Mouse (Mus musculus) midbrain, embryonic 16.5 days (tissue): ENCODE results near the gene Taok2. TPM values are rescaled to one million over a fixed set of nuclear protein-coding genes. Genes with fewer than 3 reads are reported as not detected.

ENCODE experiments used
- ATAC-seq: fragments of 200-750 bp; cut with Nextera tagmentation; 2 replicates; pipeline ENCODE4 v1.8.0; 2017; ENCODE audit warnings: moderate TSS enrichment
- H3K27ac ChIP-seq: fragments of 300-500 bp; sonication (generic); 2 replicates; pipeline ENCODE4 v1.5.1; 2014; ENCODE audit warnings: mild to moderate bottlenecking, low read length, mixed read lengths
- H3K27me3 ChIP-seq: fragments of 300-500 bp; sonication (generic); 2 replicates; pipeline ENCODE4 v1.6.1; 2014; ENCODE audit warnings: low read depth, low read length, mixed read lengths; ENCODE audit not compliant: control insufficient read depth, insufficient read depth
- H3K36me3 ChIP-seq: fragments of 300-500 bp; sonication (generic); 2 replicates; pipeline ENCODE4 v1.6.1; 2014; ENCODE audit warnings: mild to moderate bottlenecking, low read length, moderate library complexity, mixed read lengths; ENCODE audit not compliant: control insufficient read depth, insufficient read depth
- H3K4me1 ChIP-seq: fragments of 300-500 bp; sonication (generic); 2 replicates; pipeline ENCODE4 v1.6.1; 2014; ENCODE audit warnings: mild to moderate bottlenecking, low read length, mixed read lengths; ENCODE audit not compliant: control insufficient read depth, insufficient read depth
- H3K4me2 ChIP-seq: fragments of 300-500 bp; sonication (generic); 2 replicates; pipeline ENCODE4 v1.6.1; 2014; ENCODE audit warnings: mild to moderate bottlenecking, low read length, mixed read lengths
- H3K4me3 ChIP-seq: fragments of 300-500 bp; sonication (generic); 2 replicates; pipeline ENCODE4 v1.5.1; 2014; ENCODE audit warnings: low read depth, mild to moderate bottlenecking, low read length, moderate library complexity, mixed read lengths
- H3K9ac ChIP-seq: fragments of 300-500 bp; sonication (generic); 2 replicates; pipeline ENCODE4 v1.6.1; 2014; ENCODE audit warnings: low read depth, low read length, mixed read lengths
- H3K9me3 ChIP-seq: fragments of 300-500 bp; sonication (generic); replicated peaks from 2 replicates; pipeline ENCODE4 v1.6.1; 2014; ENCODE audit warnings: mild to moderate bottlenecking, low read length, mixed read lengths; ENCODE audit not compliant: control insufficient read depth, poor library complexity, severe bottlenecking
- WGBS: fragments of 180-500 bp; shearing (Covaris S2); extraction: QIAGEN DNeasy Blood & Tissue Kit; methylation state at CpG from one replicate; pipeline ENCODE4 v1.1.7; 2014; 5-methylcytosine and 5-hydroxymethylcytosine counted together
- polyA plus RNA-seq: library from polyadenylated mRNA; unstranded; fragments of >200 nt; fragmentation: Nextera tagmentation; extraction: Ambion mirVana; gene quantifications from 2 replicates; pipeline ENCODE4 v1.2.1, GENCODE M21; 2015

The Taok2 gene
- polyA plus RNA-seq, 1 experiment from 2014 or later = 64.8 TPM

GRCm38 (mm10) chr7:126825952-126826351 is 58.6 kb downstream of the Taok2 start:
- no peak overlapping the region for H3K27ac ChIP-seq
- no peak for ATAC-seq
- WGBS = 81% methylated on average over 5 of the region's 5 CpGs
- peaks cover 32% of the 10 kb centered on the region for H3K4me1 ChIP-seq
- no peaks in the 10 kb centered on the region for H3K9me3 ChIP-seq
- H3K27me3 ChIP-seq = no peaks in the 10 kb centered on the region
- no peak overlapping the region for H3K4me2 ChIP-seq
- peak overlapping the region; percentile 3; the same call in 1 of the 2 replicates for H3K9ac ChIP-seq
- peaks cover 4% of the 10 kb centered on the region; the same call in 1 of the 2 replicates for H3K36me3 ChIP-seq
- H3K4me3 ChIP-seq = no peak overlapping the region

- WGBS = 32% methylated on average over 8 of the region's 8 CpGs
- Histone ChIP-seq H3K4me1 (peaks cover 32% of the 10 kb centered on the region), H3K9me3 (no peaks in the 10 kb centered on the region), H3K4me2 (peak overlapping the region; percentile 82), H3K27ac (no peak overlapping the region), H3K36me3 (peaks cover 4% of the 10 kb centered on the region; the same call in 1 of the 2 replicates), H3K9ac (peak overlapping the region; percentile 33), H3K27me3 (no peaks in the 10 kb centered on the region), H3K4me3 (0 out of 2 replicates have a peak overlapping the region, but pooled peaks have one; percentile 0)
- no peak for ATAC-seq
Observed at GRCm38 (mm10) chr7:126825403-126825802, 59.1 kb downstream of the Taok2 start.

GRCm38 (mm10) chr7:126823940-126824339 is 60.6 kb downstream of the Taok2 start:
- Histone ChIP-seq H3K9ac (peak overlapping the region; percentile 96), H3K4me3 (peak overlapping the region; percentile 78), H3K9me3 (no peaks in the 10 kb centered on the region), H3K27me3 (no peaks in the 10 kb centered on the region), H3K4me1 (peaks cover 32% of the 10 kb centered on the region), H3K27ac (peak overlapping the region; percentile 94), H3K36me3 (no peaks in the 10 kb centered on the region; the same call in 1 of the 2 replicates), H3K4me2 (peak overlapping the region; percentile 82)
- peak; percentile 23; the same call in 1 of the 2 replicates for ATAC-seq
- WGBS = 5% methylated on average over 10 of the region's 10 CpGs

- Histone ChIP-seq H3K4me1 (peaks cover 32% of the 10 kb centered on the region), H3K9me3 (no peaks in the 10 kb centered on the region), H3K4me3 (peak overlapping the region; percentile 78), H3K27me3 (no peaks in the 10 kb centered on the region), H3K27ac (peak overlapping the region; percentile 94), H3K4me2 (peak overlapping the region; percentile 82), H3K9ac (peak overlapping the region; percentile 96), H3K36me3 (no peaks in the 10 kb centered on the region)
- peak; percentile 84 for ATAC-seq
- WGBS = under 1% methylated on average over 11 of the region's 19 CpGs
Observed at GRCm38 (mm10) chr7:126823202-126823711, 61.2 kb downstream of the Taok2 start.

GRCm38 (mm10) chr7:126822741-126823140 is 61.8 kb downstream of the Taok2 start:
- Histone ChIP-seq H3K36me3 (no peaks in the 10 kb centered on the region), H3K4me2 (peak overlapping the region; percentile 82), H3K27me3 (no peaks in the 10 kb centered on the region), H3K9me3 (no peaks in the 10 kb centered on the region), H3K4me1 (peaks cover 32% of the 10 kb centered on the region), H3K4me3 (peak overlapping the region; percentile 78), H3K9ac (peak overlapping the region; percentile 96), H3K27ac (peak overlapping the region; percentile 94)
- WGBS = 2% methylated on average over 9 of the region's 9 CpGs
- peak; percentile 40 for ATAC-seq

GRCm38 (mm10) chr7:126821835-126822511 is 62.5 kb downstream of the Taok2 start:
- no peak for ATAC-seq
- 26% methylated on average over 7 of the region's 7 CpGs for WGBS
- Histone ChIP-seq H3K9ac (peak overlapping the region; percentile 96), H3K36me3 (no peaks in the 10 kb centered on the region), H3K4me1 (peaks cover 32% of the 10 kb centered on the region), H3K4me2 (peak overlapping the region; percentile 82), H3K9me3 (no peaks in the 10 kb centered on the region), H3K27me3 (no peaks in the 10 kb centered on the region), H3K27ac (peak overlapping the region; percentile 94), H3K4me3 (peak overlapping the region; percentile 78)

GRCm38 (mm10) chr7:126818818-126819217 is 65.7 kb downstream of the Taok2 start:
- peaks cover 10% of the 10 kb centered on the region for H3K4me1 ChIP-seq

GRCm38 (mm10) chr7:126817595-126817994 is 66.9 kb downstream of the Taok2 start:
- 82% methylated on average over 7 of the region's 7 CpGs for WGBS
- H3K4me1 ChIP-seq = peaks cover 7% of the 10 kb centered on the region
- no peak overlapping the region for H3K4me3 ChIP-seq
- no peaks in the 10 kb centered on the region for H3K27me3 ChIP-seq
- H3K9me3 ChIP-seq = no peaks in the 10 kb centered on the region
- no peak for ATAC-seq
- H3K27ac ChIP-seq = no peak overlapping the region
- H3K9ac ChIP-seq = no peak overlapping the region
- no peak overlapping the region for H3K4me2 ChIP-seq
- H3K36me3 ChIP-seq = no peaks in the 10 kb centered on the region

More at GRCm38 (mm10) chr7:126818818-126819217, 65.7 kb downstream of the Taok2 start:
- H3K9me3 ChIP-seq = no peaks in the 10 kb centered on the region
- WGBS = 43% methylated on average over 1 of the region's 1 CpGs
- H3K9ac ChIP-seq = no peak overlapping the region
- no peak overlapping the region for H3K4me2 ChIP-seq
- no peak for ATAC-seq
- no peak overlapping the region for H3K27ac ChIP-seq
- H3K4me3 ChIP-seq = no peak overlapping the region
- no peaks in the 10 kb centered on the region for H3K27me3 ChIP-seq
- H3K36me3 ChIP-seq = no peaks in the 10 kb centered on the region

GRCm38 (mm10) chr7:126816494-126816893 is 68.0 kb downstream of the Taok2 start:
- no peak overlapping the region for H3K4me2 ChIP-seq
- H3K36me3 ChIP-seq = no peaks in the 10 kb centered on the region
- no peaks in the 10 kb centered on the region for H3K27me3 ChIP-seq
- no peaks in the 10 kb centered on the region for H3K9me3 ChIP-seq
- no peak overlapping the region for H3K27ac ChIP-seq
- 88% methylated on average over 8 of the region's 8 CpGs for WGBS
- ATAC-seq = no peak
- H3K9ac ChIP-seq = no peak overlapping the region
- no peaks in the 10 kb centered on the region for H3K4me1 ChIP-seq
- no peak overlapping the region for H3K4me3 ChIP-seq
